Mouse (Mus musculus): ENCODE measurements at regions not wholly inside any gene's neighbourhood (a gene's known extent, or its start where the extent isn't known, plus 50 kb on each side); places are given as distances from the start of the nearest gene placed in this dataset.
A peak's percentile ranks its signal among the peaks of the same experiment; 100 is the strongest.

DNA sequence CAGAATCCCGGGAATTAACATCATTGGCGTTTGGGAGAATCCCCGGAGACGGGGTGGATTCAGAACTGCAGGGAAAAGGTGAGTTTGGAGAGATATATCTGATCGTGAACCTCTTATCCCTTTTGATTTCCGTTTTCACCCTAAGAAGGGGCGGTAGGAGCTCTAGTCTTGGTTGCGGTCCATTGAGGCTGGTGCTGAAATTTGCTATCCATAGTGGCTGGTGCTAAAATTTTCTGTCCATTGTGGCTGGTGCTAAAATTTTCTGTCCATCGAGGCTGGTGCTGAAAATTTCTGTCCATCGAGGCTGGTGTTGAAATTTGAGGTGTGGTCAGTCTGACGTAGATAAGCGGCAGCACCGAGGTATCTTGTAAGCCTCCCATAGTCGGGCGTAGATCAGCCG, 834.1 kb upstream of the Snrpn start:
- DNase-seq (ENCODE audit: low read depth, low spot score), result peak; percentile 64

DNA sequence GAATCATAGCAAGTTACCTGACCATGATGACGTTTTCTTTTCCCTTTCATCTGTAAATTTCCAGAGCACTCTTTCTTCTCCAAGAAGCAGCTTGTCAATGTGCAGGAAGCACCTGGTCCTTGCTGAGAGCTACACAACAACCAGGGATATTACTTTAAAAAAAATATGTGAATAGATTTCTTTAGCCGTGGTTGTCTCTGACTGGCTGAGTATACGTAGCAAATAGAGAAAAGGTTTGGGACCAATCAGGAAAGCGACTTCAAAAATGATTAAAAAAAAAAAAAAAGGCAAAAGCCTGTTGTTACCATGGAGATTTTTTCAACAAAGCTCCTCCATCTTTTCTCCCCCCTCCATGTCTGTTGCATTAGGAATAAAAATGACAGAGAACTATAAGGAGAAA, 821.2 kb upstream of the Snrpn start:
- DNase-seq (ENCODE audit: low read depth, low spot score), result no peak

DNA sequence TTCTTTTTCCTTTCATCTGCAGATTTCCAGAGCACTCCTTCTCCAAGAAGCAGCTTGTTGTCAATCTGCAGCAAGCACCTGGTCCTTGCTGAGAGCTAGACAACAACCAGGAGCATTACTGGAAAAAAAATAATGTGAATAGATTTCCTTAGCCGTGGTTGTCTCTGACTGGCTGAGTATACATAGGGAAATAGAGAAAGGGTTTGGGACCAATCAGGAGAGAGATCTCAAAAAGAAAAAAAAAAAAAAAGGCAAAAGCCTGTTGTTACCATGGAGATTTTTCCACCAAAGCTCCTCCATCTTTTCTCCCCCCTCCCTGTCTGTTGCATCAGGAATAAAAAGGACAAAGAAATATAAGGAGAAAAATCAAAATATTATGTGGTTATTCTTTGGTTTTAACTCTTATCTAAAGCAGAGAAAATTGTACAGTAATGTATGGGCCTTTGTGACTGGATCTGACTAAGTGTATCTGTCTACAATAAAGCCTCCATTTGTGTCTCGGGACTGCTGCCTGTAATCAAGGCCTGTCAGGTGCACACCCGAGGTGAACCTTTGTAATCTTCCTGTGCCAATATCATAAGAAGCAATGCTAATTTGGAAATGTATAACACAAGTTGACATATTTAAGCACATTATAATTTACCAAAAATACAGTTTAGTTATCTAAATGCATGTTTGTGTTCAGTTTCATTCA, 799.9 kb upstream of the Snrpn start:
- DNase-seq (ENCODE audit: low read depth, low spot score), result no peak

All from 3T3-L1 (cell line).